Mouse (Mus musculus) retina, adult 2 months (tissue): ENCODE measurements around the gene Myoz2.

Experiments
- DNase-seq: peaks from one replicate; pipeline ENCODE4 v3.0.0-alpha.2; 2012; ENCODE audit warnings: low read depth, low spot score

The Myoz2 gene

GRCm38 (mm10) chr3:123034752-123035151 is at the start of gene Myoz2:
Gene Myoz2 (minus strand): TSS chr3:123035015.
- DNase-seq, result no peak

- no peak for DNase-seq
These were observed 46.9 kb upstream of the Myoz2 start for GRCm38 (mm10) chr3:123081665-123082064.

- no peak for DNase-seq
These were observed 46.1 kb upstream of the Myoz2 start for GRCm38 (mm10) chr3:123080943-123081342.

GRCm38 (mm10) chr3:123080017-123080725 is 45.4 kb upstream of the Myoz2 start:
- DNase-seq, result no peak

GRCm38 (mm10) chr3:123075759-123076158 is 40.9 kb upstream of the Myoz2 start:
- no peak for DNase-seq

GRCm38 (mm10) chr3:123075034-123075433 is 40.2 kb upstream of the Myoz2 start:
- no peak for DNase-seq

GRCm38 (mm10) chr3:123073351-123073750 is 38.5 kb upstream of the Myoz2 start:
- no peak for DNase-seq

GRCm38 (mm10) chr3:123072472-123072871 is 37.7 kb upstream of the Myoz2 start:
- DNase-seq, result no peak

- DNase-seq, result no peak
These were observed 36.2 kb upstream of the Myoz2 start for GRCm38 (mm10) chr3:123070996-123071395.

- DNase-seq, result no peak
These were observed 32.0 kb upstream of the Myoz2 start for GRCm38 (mm10) chr3:123066836-123067235.

GRCm38 (mm10) chr3:123065466-123065865 is 30.7 kb upstream of the Myoz2 start:
- no peak for DNase-seq

- DNase-seq, result no peak
These were observed 29.4 kb upstream of the Myoz2 start for GRCm38 (mm10) chr3:123064186-123064585.

GRCm38 (mm10) chr3:123061931-123062330 is 27.1 kb upstream of the Myoz2 start:
- DNase-seq, result no peak

GRCm38 (mm10) chr3:123058832-123059231 is 24.0 kb upstream of the Myoz2 start:
- DNase-seq, result no peak

- no peak for DNase-seq
These were observed 19.4 kb upstream of the Myoz2 start for GRCm38 (mm10) chr3:123054178-123054577.

- DNase-seq, result no peak
These were observed 18.6 kb upstream of the Myoz2 start for GRCm38 (mm10) chr3:123053192-123053938.

- DNase-seq, result no peak
These were observed 7.5 kb upstream of the Myoz2 start for GRCm38 (mm10) chr3:123042308-123042707.

GRCm38 (mm10) chr3:123033804-123034203 is 1.0 kb downstream of the Myoz2 start:
- no peak for DNase-seq

GRCm38 (mm10) chr3:123025634-123026033 is 9.2 kb downstream of the Myoz2 start:
- DNase-seq, result no peak

- DNase-seq, result no peak
These were observed 10.2 kb downstream of the Myoz2 start for GRCm38 (mm10) chr3:123024496-123025234.

- DNase-seq, result no peak
These were observed 16.0 kb downstream of the Myoz2 start for GRCm38 (mm10) chr3:123018792-123019191.

- no peak for DNase-seq
These were observed 21.3 kb downstream of the Myoz2 start for GRCm38 (mm10) chr3:123013476-123013875.
